Mouse (Mus musculus) myocyte (in vitro differentiated cells): ENCODE data around the gene Csf1. TPM values are rescaled to one million over a fixed set of nuclear protein-coding genes. Genes with fewer than 3 reads are reported as not detected.
A peak's percentile ranks its signal among the peaks of the same experiment; 100 is the strongest.

Source experiments
- H3K27me3 ChIP-seq: one replicate; pipeline ENCODE4 v1.6.1; 2011; ENCODE audit not compliant: control insufficient read depth, insufficient read depth, insufficient read length
- H3K36me3 ChIP-seq: one replicate; pipeline ENCODE4 v1.6.1; 2011; ENCODE audit not compliant: control insufficient read depth, insufficient read depth
- H3K4me2 ChIP-seq: one replicate; pipeline ENCODE4 v1.6.1; 2011; ENCODE audit warnings: low read depth, control low read depth
- H3K4me3 ChIP-seq: one replicate; pipeline ENCODE4 v1.5.1; 2011; ENCODE audit warnings: mild to moderate bottlenecking, control low read depth, moderate library complexity
- H3K79me2 ChIP-seq: one replicate; pipeline ENCODE4 v1.6.1; 2011; ENCODE audit not compliant: control insufficient read depth, insufficient read depth
- H3ac ChIP-seq: one replicate; pipeline ENCODE4 v1.6.1; 2011; ENCODE audit not compliant: control insufficient read depth, insufficient read length
- CEBPB ChIP-seq: IDR thresholded peaks from 2 replicates; pipeline ENCODE4 v1.6.1; 2011; ENCODE audit warnings: mild to moderate bottlenecking, moderate library complexity; ENCODE audit not compliant: poor library complexity, insufficient read depth, severe bottlenecking
- E2F4 ChIP-seq: IDR thresholded peaks from one replicate; pipeline ENCODE4 v1.6.1; 2011; ENCODE audit warnings: mild to moderate bottlenecking, control low read depth, moderate library complexity; ENCODE audit not compliant: insufficient read depth
- MAX ChIP-seq: IDR thresholded peaks from one replicate; pipeline ENCODE4 v1.6.1; 2011; ENCODE audit warnings: low read depth, mild to moderate bottlenecking, control low read depth
- MYOD1 ChIP-seq, 3 experiments: IDR thresholded peaks; one replicate each; pipeline ENCODE4 v1.6.1; 2011; ENCODE audit warnings: control low read depth in 2 of 3, low read depth in 2 of 3, mild to moderate bottlenecking in 2 of 3, moderate library complexity in 1 of 3; ENCODE audit not compliant: insufficient read length in 2 of 3, control insufficient read depth in 1 of 3
- MYOG ChIP-seq, 3 experiments: IDR thresholded peaks; one replicate each; pipeline ENCODE4 v1.6.1; 2011; ENCODE audit warnings: control low read depth in 2 of 3, low read depth in 2 of 3, mild to moderate bottlenecking in 2 of 3; ENCODE audit not compliant: insufficient read length in 2 of 3, control insufficient read depth in 1 of 3, insufficient read depth in 1 of 3
- POLR2A ChIP-seq: IDR thresholded peaks from one replicate; pipeline ENCODE4 v1.6.1; 2011; ENCODE audit warnings: low read depth, mild to moderate bottlenecking, control low read depth, moderate library complexity; ENCODE audit not compliant: insufficient read length
- POLR2AphosphoS2 ChIP-seq: IDR thresholded peaks from one replicate; pipeline ENCODE4 v1.6.1; 2011; ENCODE audit warnings: low read depth, control low read depth; ENCODE audit not compliant: insufficient read length
- REST ChIP-seq: IDR thresholded peaks from one replicate; pipeline ENCODE4 v1.6.1; 2011; ENCODE audit warnings: mild to moderate bottlenecking, control low read depth, moderate library complexity; ENCODE audit not compliant: insufficient read depth, insufficient read length
- SRF ChIP-seq: IDR thresholded peaks from one replicate; pipeline ENCODE4 v1.6.1; 2011; ENCODE audit warnings: low read depth; ENCODE audit not compliant: control insufficient read depth, insufficient read length
- TCF12 ChIP-seq: IDR thresholded peaks from one replicate; pipeline ENCODE4 v1.6.1; 2011; ENCODE audit warnings: mild to moderate bottlenecking, control low read depth; ENCODE audit not compliant: poor library complexity, insufficient read depth, severe bottlenecking
- TCF3 ChIP-seq: IDR thresholded peaks from one replicate; pipeline ENCODE4 v1.6.1; 2011; ENCODE audit warnings: low read depth, control low read depth; ENCODE audit not compliant: insufficient read length
- USF1 ChIP-seq: IDR thresholded peaks from one replicate; pipeline ENCODE4 v1.6.1; 2011; ENCODE audit warnings: low read depth, mild to moderate bottlenecking, control low read depth, moderate library complexity
- polyA plus RNA-seq: library from polyadenylated mRNA; unstranded; fragments of >200 nt; fragmentation: generic; extraction: Trizol; gene quantifications from one replicate; pipeline ENCODE4 v1.2.1, GENCODE M21; 2012; ENCODE audit warnings: missing spikeins

Gene Csf1
- polyA plus RNA-seq, 1 experiment = 68.1 TPM

DNA sequence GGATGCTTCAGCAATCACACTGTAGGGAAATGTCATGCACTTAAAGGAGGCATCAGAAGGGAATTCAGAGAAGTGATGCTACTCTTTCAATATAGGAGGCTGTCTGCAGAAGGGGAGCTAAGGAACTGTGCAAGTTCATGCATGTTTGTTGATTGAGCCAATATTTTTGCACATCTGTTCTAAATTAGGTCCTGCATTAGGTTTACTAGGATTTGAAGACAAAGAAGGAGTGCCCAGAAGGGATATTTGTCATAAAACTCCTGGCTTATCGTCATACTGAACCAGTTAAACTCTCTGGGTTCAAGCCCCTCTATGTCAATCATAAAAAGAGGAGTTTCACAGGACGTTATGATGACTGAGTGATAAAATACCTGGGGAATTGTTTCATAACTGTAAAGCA lies 30.0 kb downstream of the Csf1 start:
- Histone ChIP-seq H3ac (no peak overlapping the region), H3K4me2 (no peak overlapping the region), H3K79me2 (no peaks in the 10 kb centered on the region), H3K27me3 (no peaks in the 10 kb centered on the region), H3K4me3 (no peak overlapping the region), H3K36me3 (no peaks in the 10 kb centered on the region)
- TF ChIP-seq SRF = no peak
- no peak for TF ChIP-seq POLR2AphosphoS2
- no peak for TF ChIP-seq MYOG (IDR thresholded peaks at IDR 0.05; ENCODE audit: control insufficient read depth in 1 of 3, insufficient read depth in 1 of 3, insufficient read length in 2 of 3, low read depth in 2 of 3)
- no peak for TF ChIP-seq USF1

- no peak overlapping the region for H3K4me3 ChIP-seq
- H3ac ChIP-seq = no peak overlapping the region
- H3K36me3 ChIP-seq = no peaks in the 10 kb centered on the region
- no peaks in the 10 kb centered on the region for H3K79me2 ChIP-seq
- H3K27me3 ChIP-seq = no peaks in the 10 kb centered on the region
- no peak overlapping the region for H3K4me2 ChIP-seq
- no peak for TF ChIP-seq CEBPB
- no peak for TF ChIP-seq E2F4
- TF ChIP-seq REST = no peak
- TF ChIP-seq MYOG (IDR thresholded peaks at IDR 0.05; ENCODE audit: control insufficient read depth in 1 of 3, insufficient read depth in 1 of 3, insufficient read length in 2 of 3, low read depth in 2 of 3) = no peak
- TF ChIP-seq MYOD1 (IDR thresholded peaks at IDR 0.05; ENCODE audit: control insufficient read depth in 1 of 3, insufficient read length in 2 of 3, low read depth in 2 of 3) = no peak
- no peak for TF ChIP-seq USF1
- TF ChIP-seq POLR2A = no peak
- no peak for TF ChIP-seq TCF3
- TF ChIP-seq SRF = no peak
- TF ChIP-seq POLR2AphosphoS2 = no peak
- TF ChIP-seq TCF12 = no peak
- TF ChIP-seq MAX = no peak
Measured at GRCm38 (mm10) chr3:107728509-107728908, 31.8 kb downstream of the Csf1 start.

GRCm38 (mm10) chr3:107715971-107716370 lies 44.3 kb downstream of the Csf1 start:
- H3K36me3 ChIP-seq = no peaks in the 10 kb centered on the region
- no peaks in the 10 kb centered on the region for H3K27me3 ChIP-seq
- no peak overlapping the region for H3K4me2 ChIP-seq
- no peaks in the 10 kb centered on the region for H3K79me2 ChIP-seq
- H3ac ChIP-seq = no peak overlapping the region
- TF ChIP-seq REST = no peak
- TF ChIP-seq SRF = no peak
- TF ChIP-seq E2F4 = no peak
- no peak for TF ChIP-seq TCF12
- peak; percentile 66 for TF ChIP-seq USF1
- no peak overlapping the region for H3K4me3 ChIP-seq

DNA sequence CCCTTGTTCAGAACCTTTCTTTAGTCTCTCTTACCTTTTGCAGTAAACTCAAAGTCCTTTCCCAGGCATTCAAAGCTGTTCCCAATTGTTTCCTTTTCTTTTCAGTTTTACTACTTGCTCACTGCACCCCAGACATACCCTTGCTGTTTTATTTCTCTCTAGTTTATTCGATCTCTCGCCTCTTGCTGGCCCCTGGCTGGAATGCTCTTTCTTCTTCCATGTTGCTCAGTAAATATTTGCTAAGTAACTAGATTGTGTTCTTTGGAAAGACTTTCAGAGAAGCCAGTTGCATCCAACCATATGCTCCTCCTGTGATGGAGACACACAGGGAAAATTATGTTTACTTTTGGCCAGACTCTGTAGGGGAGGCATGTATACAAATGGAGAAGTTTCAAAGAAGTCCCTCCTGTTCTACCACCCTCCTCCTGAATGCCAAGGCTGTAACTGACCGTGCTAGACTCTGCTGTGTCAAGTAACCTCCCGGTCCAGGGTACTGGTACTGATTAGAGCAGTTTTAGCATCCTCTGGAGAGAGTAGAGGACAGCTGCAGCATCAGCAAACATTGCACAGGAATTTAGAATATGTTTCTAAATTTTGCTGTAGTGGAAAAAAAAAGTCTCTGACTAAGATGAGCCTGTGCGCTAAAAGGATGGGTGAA lies 45.9 kb downstream of the Csf1 start:
- H3K4me2 ChIP-seq = no peak overlapping the region
- H3ac ChIP-seq = no peak overlapping the region
- no peaks in the 10 kb centered on the region for H3K79me2 ChIP-seq
- TF ChIP-seq MYOD1 (IDR thresholded peaks at IDR 0.05; ENCODE audit: control insufficient read depth in 1 of 3, insufficient read length in 2 of 3, low read depth in 2 of 3) (no peak), SRF (no peak), E2F4 (no peak), MYOG (IDR thresholded peaks at IDR 0.05; ENCODE audit: control insufficient read depth in 1 of 3, insufficient read depth in 1 of 3, insufficient read length in 2 of 3, low read depth in 2 of 3) (no peak), TCF3 (no peak), USF1 (no peak), TCF12 (no peak), REST (no peak), CEBPB (no peak), POLR2A (no peak), POLR2AphosphoS2 (no peak), MAX (no peak)
- H3K27me3 ChIP-seq = no peaks in the 10 kb centered on the region
- no peak overlapping the region for H3K4me3 ChIP-seq
- H3K36me3 ChIP-seq = no peaks in the 10 kb centered on the region

DNA sequence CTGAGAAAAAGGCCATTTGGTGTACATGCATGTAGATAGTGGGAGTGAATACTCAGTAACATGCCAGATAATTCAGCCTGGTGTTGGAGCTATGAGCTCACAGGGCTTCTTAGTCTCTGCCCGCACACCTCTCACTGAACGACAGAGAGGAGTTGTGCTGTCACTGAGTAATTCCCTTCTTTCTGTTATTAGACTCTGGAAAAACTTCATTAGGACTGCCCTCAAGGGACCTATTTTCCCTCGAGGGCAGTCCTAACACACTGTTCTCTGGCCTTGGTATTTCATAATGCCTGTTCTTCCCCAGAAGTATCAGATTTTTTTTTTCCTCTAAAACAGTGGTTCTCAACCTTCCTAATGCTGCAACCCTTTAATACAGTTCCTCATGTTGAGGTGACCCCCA lies 48.2 kb downstream of the Csf1 start:
- Histone ChIP-seq H3K27me3 (no peaks in the 10 kb centered on the region), H3K36me3 (no peaks in the 10 kb centered on the region), H3K4me3 (no peak overlapping the region), H3ac (no peak overlapping the region), H3K4me2 (no peak overlapping the region), H3K79me2 (no peaks in the 10 kb centered on the region)
- TF ChIP-seq POLR2AphosphoS2 (no peak), CEBPB (0 out of 2 replicates have a peak, but pooled peaks have one; percentile 12)
